Mouse (Mus musculus) cerebellum, adult 2 months (tissue): ENCODE measurements at regions not wholly inside any gene's neighbourhood (a gene's known extent, or its start where the extent isn't known, plus 50 kb on each side); places are given as distances from the start of the nearest gene placed in this dataset.

Experiments
- CTCF ChIP-seq: fragments of 200-500 bp; IDR thresholded peaks from 2 replicates; pipeline ENCODE4 v1.5.1; 2011; ENCODE audit warnings: low read depth, mild to moderate bottlenecking, control low read depth, low read length, moderate library complexity, borderline replicate concordance; ENCODE audit not compliant: insufficient read depth
- POLR2A ChIP-seq: fragments of 200-500 bp; IDR thresholded peaks from 2 replicates; pipeline ENCODE4 v1.6.1; 2011; ENCODE audit warnings: low read length, control low read depth, borderline replicate concordance; ENCODE audit not compliant: insufficient read depth

DNA sequence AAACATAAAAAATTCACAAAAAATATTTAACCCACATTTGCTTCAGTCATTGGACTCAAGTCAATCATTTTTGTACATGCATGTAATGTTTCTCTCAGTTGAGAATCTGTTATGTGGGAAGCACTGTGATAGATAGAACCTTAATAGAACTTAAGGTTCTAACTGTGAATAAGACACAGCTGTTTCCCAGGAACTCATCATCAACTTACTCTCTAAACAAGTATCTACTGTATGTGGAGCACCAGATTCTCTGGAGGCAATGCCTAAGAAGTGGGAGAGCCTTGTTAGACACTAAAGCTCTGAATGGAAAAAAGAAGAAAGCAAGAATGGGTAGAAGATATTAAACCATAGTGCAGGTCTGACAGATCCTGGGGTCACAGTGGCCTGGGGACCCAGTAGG, 182.8 kb downstream of the Barx2 start:
- no peak for TF ChIP-seq POLR2A
- TF ChIP-seq CTCF = no peak
